Mouse (Mus musculus): Measurements from ENCODE around the gene Larp4b. TPM values are rescaled to one million over a fixed set of nuclear protein-coding genes. Genes with fewer than 3 reads are reported as not detected.

Larp4b gene
- polyA plus RNA-seq, 1 experiment from 2014 or later: 28.4 TPM

DNA sequence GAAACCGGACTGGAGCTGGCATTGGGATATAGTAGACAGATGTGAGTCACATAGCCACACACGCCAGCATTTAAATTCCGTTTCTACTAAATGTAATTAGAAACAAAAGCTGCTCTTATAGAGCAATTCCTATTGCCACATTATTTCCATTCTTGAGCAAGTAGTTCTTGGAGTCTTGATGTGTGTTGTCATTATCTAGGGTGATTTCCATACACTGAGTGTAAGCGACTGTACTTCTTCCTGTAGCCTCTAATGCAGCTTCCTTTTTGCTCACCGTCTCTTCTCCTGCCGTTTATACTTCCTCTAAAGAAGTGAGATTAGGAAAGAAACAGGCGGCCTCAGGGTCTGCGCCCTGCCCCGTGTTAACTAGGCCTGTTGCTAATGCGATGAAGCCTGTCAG lies 65.6 kb downstream of the Larp4b start:
- ATAC-seq (ENCODE audit: low FRiP score, low TSS enrichment) (no peak), DNase-seq (ENCODE audit: low spot score) (no peak)
- no peaks in the 10 kb centered on the region for H3K9me3 ChIP-seq (ENCODE audit: control insufficient read depth, low read length)
- 71% methylated on average over 10 of the region's 10 CpGs for WGBS
- H3K36me3 ChIP-seq (ENCODE audit: control insufficient read depth, insufficient read depth, low read length): peaks cover 20% of the 10 kb centered on the region
- H3K27me3 ChIP-seq (ENCODE audit: control insufficient read depth, insufficient read depth, low read length): no peaks in the 10 kb centered on the region
- H3K4me2 ChIP-seq (replicated peaks; ENCODE audit: low read depth): no peak overlapping the region
- TF ChIP-seq CTCF (IDR thresholded peaks at IDR 0.05; ENCODE audit: low read depth) (no peak), EP300 (optimal IDR thresholded peaks at IDR 0.05) (no peak)
- H3K27ac ChIP-seq (replicated peaks): no peak overlapping the region
- H3K4me3 ChIP-seq (ENCODE audit: low read depth, low read length): no peak overlapping the region
- H3K4me1 ChIP-seq (replicated peaks; ENCODE audit: control insufficient read depth, insufficient read depth): no peaks in the 10 kb centered on the region
- H3K9ac ChIP-seq (ENCODE audit: low read length): no peak overlapping the region

DNA sequence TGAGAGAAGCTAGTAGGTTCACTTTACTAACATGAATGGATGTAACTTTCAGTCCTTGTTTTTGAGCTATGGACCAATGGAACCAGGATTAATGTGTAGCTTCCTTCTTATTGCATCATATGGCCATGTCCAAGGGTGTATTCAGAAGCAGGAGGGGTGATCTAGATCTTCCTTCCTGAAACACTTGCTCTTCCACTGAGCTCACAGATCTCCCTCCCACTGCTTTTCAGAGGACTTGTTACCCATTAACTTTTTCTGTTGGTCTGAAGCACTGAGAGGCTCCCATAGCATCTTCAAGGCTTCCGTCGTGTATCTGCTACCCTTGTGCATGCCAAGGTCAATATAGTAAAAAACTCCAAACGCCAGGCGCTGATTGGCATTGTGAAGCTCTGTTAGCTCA lies 69.2 kb downstream of the Larp4b start:
- H3K4me2 ChIP-seq (replicated peaks; ENCODE audit: low read depth): no peak overlapping the region
- H3K27ac ChIP-seq (replicated peaks): peak overlapping the region; percentile 41; the same call in 1 of the 2 replicates
- H3K4me3 ChIP-seq (ENCODE audit: low read depth, low read length): no peak overlapping the region
- H3K27me3 ChIP-seq (ENCODE audit: control insufficient read depth, insufficient read depth, low read length): no peaks in the 10 kb centered on the region
- no peak for ATAC-seq (ENCODE audit: low FRiP score, low TSS enrichment)
- no peaks in the 10 kb centered on the region for H3K9me3 ChIP-seq (ENCODE audit: control insufficient read depth, low read length)
- no peak overlapping the region for H3K9ac ChIP-seq (ENCODE audit: low read length)
- TF ChIP-seq EP300 (optimal IDR thresholded peaks at IDR 0.05) (no peak), CTCF (IDR thresholded peaks at IDR 0.05; ENCODE audit: low read depth) (no peak)
- H3K36me3 ChIP-seq (ENCODE audit: control insufficient read depth, insufficient read depth, low read length): peaks cover 31% of the 10 kb centered on the region
- H3K4me1 ChIP-seq (replicated peaks; ENCODE audit: control insufficient read depth, insufficient read depth): no peaks in the 10 kb centered on the region
- DNase-seq (ENCODE audit: low spot score): no peak
- 90% methylated on average over 4 of the region's 4 CpGs for WGBS

DNA sequence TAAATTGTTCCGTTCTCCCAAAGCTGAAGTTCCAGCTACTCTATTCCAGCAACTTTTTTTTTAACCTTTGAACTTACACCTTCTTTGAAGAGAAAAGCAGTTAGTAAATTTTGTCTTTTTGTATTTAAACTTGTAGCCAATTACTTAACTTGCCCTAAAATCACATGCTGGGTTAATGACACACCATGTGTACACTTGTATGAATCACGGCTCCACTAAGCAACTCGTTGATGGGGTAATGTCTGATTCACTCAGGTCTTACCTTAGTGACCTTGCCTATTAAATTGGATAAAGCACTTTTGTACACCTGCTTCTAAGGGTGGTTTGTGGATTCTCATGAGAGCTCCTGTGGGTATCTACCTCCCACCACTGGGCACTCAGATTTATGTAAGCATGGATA lies 74.2 kb downstream of the Larp4b start:
- H3K4me3 ChIP-seq (ENCODE audit: low read depth, low read length): no peak overlapping the region
- no peaks in the 10 kb centered on the region for H3K4me1 ChIP-seq (replicated peaks; ENCODE audit: control insufficient read depth, insufficient read depth)
- TF ChIP-seq EP300 (optimal IDR thresholded peaks at IDR 0.05) (no peak), CTCF (IDR thresholded peaks at IDR 0.05; ENCODE audit: low read depth) (no peak)
- H3K27me3 ChIP-seq (ENCODE audit: control insufficient read depth, insufficient read depth, low read length): no peaks in the 10 kb centered on the region
- DNase-seq (ENCODE audit: low spot score): no peak
- WGBS: 59% methylated on average over 3 of the region's 3 CpGs
- H3K27ac ChIP-seq (replicated peaks): no peak overlapping the region
- H3K9me3 ChIP-seq (ENCODE audit: control insufficient read depth, low read length): no peaks in the 10 kb centered on the region
- H3K4me2 ChIP-seq (replicated peaks; ENCODE audit: low read depth): no peak overlapping the region
- H3K36me3 ChIP-seq (ENCODE audit: control insufficient read depth, insufficient read depth, low read length): peaks cover 40% of the 10 kb centered on the region
- ATAC-seq (ENCODE audit: low FRiP score, low TSS enrichment): peak; percentile 75
- H3K9ac ChIP-seq (ENCODE audit: low read length): no peak overlapping the region

DNA sequence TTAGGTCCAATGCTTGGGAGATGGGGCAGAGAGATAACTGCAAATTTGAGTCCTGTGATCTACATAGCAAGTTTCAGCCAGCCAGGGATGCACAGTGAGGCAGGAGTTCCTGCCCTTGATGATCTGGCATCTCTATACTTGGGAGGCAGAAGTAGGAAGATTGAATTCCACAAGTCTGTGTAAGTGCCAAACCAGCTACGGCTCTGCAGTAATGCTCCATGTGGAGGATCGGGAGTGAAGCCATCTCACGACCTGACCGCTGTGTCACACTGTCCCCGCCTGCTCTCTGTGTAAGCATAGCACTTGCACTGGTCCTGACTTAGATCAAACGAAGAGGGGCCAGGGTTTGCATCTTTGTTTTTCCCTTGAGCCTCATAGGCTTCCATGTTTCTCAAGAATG lies 75.9 kb downstream of the Larp4b start:
- ATAC-seq (ENCODE audit: low FRiP score, low TSS enrichment): no peak
- WGBS: 73% methylated on average over 6 of the region's 6 CpGs

DNA sequence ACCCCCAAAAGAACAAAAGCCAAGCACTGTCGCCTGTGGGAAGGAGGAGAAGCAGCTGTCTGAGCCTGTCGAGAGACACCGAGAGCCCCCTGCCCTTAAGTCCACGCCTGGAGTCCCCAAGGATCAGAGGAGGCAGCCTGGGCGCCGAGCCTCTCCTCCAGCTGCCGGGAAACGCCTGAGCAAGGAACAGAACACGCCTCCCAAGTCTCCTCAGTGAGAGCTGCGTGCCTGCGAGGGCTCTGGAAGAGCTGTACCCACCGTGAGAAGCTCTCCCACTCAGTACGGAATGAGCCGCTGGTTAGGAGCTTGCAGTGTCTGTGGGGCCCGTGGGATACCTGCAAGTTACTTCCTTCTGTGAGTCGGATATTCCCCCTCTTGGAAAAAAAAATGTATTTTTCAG lies 77.0 kb downstream of the Larp4b start:
- H3K36me3 ChIP-seq (ENCODE audit: control insufficient read depth, insufficient read depth, low read length): peaks cover 38% of the 10 kb centered on the region
- H3K4me1 ChIP-seq (replicated peaks; ENCODE audit: control insufficient read depth, insufficient read depth): no peaks in the 10 kb centered on the region
- 81% methylated on average over 16 of the region's 16 CpGs for WGBS
- H3K27me3 ChIP-seq (ENCODE audit: control insufficient read depth, insufficient read depth, low read length): no peaks in the 10 kb centered on the region
- no peak overlapping the region for H3K4me2 ChIP-seq (replicated peaks; ENCODE audit: low read depth)
- DNase-seq (ENCODE audit: low spot score) (no peak), ATAC-seq (ENCODE audit: low FRiP score, low TSS enrichment) (no peak)
- no peak overlapping the region for H3K27ac ChIP-seq (replicated peaks)
- TF ChIP-seq EP300 (optimal IDR thresholded peaks at IDR 0.05): no peak
- no peak for TF ChIP-seq CTCF (IDR thresholded peaks at IDR 0.05; ENCODE audit: low read depth)
- no peak overlapping the region for H3K4me3 ChIP-seq (ENCODE audit: low read depth, low read length)
- no peak overlapping the region for H3K9ac ChIP-seq (ENCODE audit: low read length)
- no peaks in the 10 kb centered on the region for H3K9me3 ChIP-seq (ENCODE audit: control insufficient read depth, low read length)

More for the DNA sequence above, 75.9 kb downstream of the Larp4b start:
- no peak overlapping the region for H3K27ac ChIP-seq (replicated peaks)
- H3K4me1 ChIP-seq (replicated peaks; ENCODE audit: control insufficient read depth, insufficient read depth): no peaks in the 10 kb centered on the region
- no peaks in the 10 kb centered on the region for H3K27me3 ChIP-seq (ENCODE audit: control insufficient read depth, insufficient read depth, low read length)
- H3K9ac ChIP-seq (ENCODE audit: low read length): no peak overlapping the region
- H3K9me3 ChIP-seq (ENCODE audit: control insufficient read depth, low read length): no peaks in the 10 kb centered on the region
- H3K36me3 ChIP-seq (ENCODE audit: control insufficient read depth, insufficient read depth, low read length): peaks cover 42% of the 10 kb centered on the region
- DNase-seq (ENCODE audit: low spot score): no peak
- no peak overlapping the region for H3K4me3 ChIP-seq (ENCODE audit: low read depth, low read length)
- TF ChIP-seq EP300 (optimal IDR thresholded peaks at IDR 0.05) (no peak), CTCF (IDR thresholded peaks at IDR 0.05; ENCODE audit: low read depth) (no peak)
- no peak overlapping the region for H3K4me2 ChIP-seq (replicated peaks; ENCODE audit: low read depth)

DNA sequence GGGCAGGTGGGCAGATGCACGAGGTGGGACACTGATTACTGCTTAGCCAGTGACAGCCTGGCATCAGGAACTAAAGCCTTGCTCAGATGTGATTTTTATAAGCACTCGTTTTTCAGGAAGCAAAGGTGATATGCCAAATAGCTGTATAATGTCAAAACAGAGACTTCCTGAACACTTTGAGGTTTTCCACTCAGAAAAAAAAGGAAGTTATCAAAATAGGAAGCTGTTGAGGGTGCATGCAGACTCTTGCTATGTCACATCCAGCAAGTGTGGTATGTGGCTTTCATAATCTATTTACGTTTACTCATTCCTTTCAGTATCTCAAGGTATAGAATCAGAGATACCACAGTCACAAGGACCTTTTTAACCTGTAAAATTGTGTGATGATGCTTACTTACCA lies 79.7 kb downstream of the Larp4b start:
- peaks cover 28% of the 10 kb centered on the region for H3K36me3 ChIP-seq (ENCODE audit: control insufficient read depth, insufficient read depth, low read length)
- 61% methylated on average over 3 of the region's 3 CpGs for WGBS
- no peak for DNase-seq (ENCODE audit: low spot score)

More for the DNA sequence above, 79.7 kb downstream of the Larp4b start:
- H3K4me1 ChIP-seq (replicated peaks; ENCODE audit: control insufficient read depth, insufficient read depth): no peaks in the 10 kb centered on the region
- no peak overlapping the region for H3K9ac ChIP-seq (ENCODE audit: low read length)
- TF ChIP-seq CTCF (IDR thresholded peaks at IDR 0.05; ENCODE audit: low read depth) (no peak), EP300 (optimal IDR thresholded peaks at IDR 0.05) (no peak)
- no peak overlapping the region for H3K4me2 ChIP-seq (replicated peaks; ENCODE audit: low read depth)
- no peak overlapping the region for H3K27ac ChIP-seq (replicated peaks)
- no peak overlapping the region for H3K4me3 ChIP-seq (ENCODE audit: low read depth, low read length)
- no peaks in the 10 kb centered on the region for H3K9me3 ChIP-seq (ENCODE audit: control insufficient read depth, low read length)
- no peak for ATAC-seq (ENCODE audit: low FRiP score, low TSS enrichment)
- H3K27me3 ChIP-seq (ENCODE audit: control insufficient read depth, insufficient read depth, low read length): no peaks in the 10 kb centered on the region

Measured in stomach, postnatal 0 days (tissue).